ENCODE assay signal across 8 mouse cellular contexts in genomic region chr11:75630098-75630497, GRCm38 (mm10). TPM values are rescaled to one million over a fixed set of nuclear protein-coding genes. Genes with fewer than 3 reads are reported as not detected.
DNase-seq lines count a peak whose midpoint lies in the region; ATAC-seq and TF ChIP-seq lines count a peak whose summit lies in the region.

No protein-coding gene starts in this region.

- H3K4me1 ChIP-seq in embryonic facial prominence, embryonic 12.5 days = peaks cover 16% of the 10 kb centered on the region
- H3K4me1 ChIP-seq in intestine, embryonic 15.5 days (replicated peaks) = peaks cover 16% of the 10 kb centered on the region; the same call in 1 of the 2 replicates

- no peaks in the 10 kb centered on the region for H3K9me3 ChIP-seq in embryonic facial prominence, embryonic 12.5 days
- no peaks in the 10 kb centered on the region for H3K9me3 ChIP-seq in intestine, embryonic 15.5 days

- TF ChIP-seq CTCF in layer of hippocampus, adult 2 months (conservative IDR thresholded peaks at IDR 0.05) = no peak

- no peaks in the 10 kb centered on the region for H3K79me2 ChIP-seq in myocyte (ENCODE audit: control insufficient read depth, insufficient read depth)

- ATAC-seq in embryonic facial prominence, embryonic 12.5 days (ENCODE audit: insufficient number of reproducible peaks, insufficient read depth, low FRiP score, low TSS enrichment) = no peak
- no peak for ATAC-seq in intestine, embryonic 15.5 days

- H3K4me2 ChIP-seq in embryonic facial prominence, embryonic 12.5 days (replicated peaks) = peak overlapping the region; percentile 86
- peak overlapping the region; percentile 85 for H3K4me2 ChIP-seq in intestine, embryonic 15.5 days (replicated peaks)
- peak overlapping the region; percentile 96 for H3K4me2 ChIP-seq in myocyte (ENCODE audit: low read depth)

- peaks cover 25% of the 10 kb centered on the region for H3K36me3 ChIP-seq in embryonic facial prominence, embryonic 12.5 days
- peaks cover 17% of the 10 kb centered on the region; the same call in 1 of the 2 replicates for H3K36me3 ChIP-seq in intestine, embryonic 15.5 days
- H3K36me3 ChIP-seq in myocyte (ENCODE audit: control insufficient read depth, insufficient read depth) = peaks cover 13% of the 10 kb centered on the region

- H3K27ac ChIP-seq in layer of hippocampus, adult 2 months = peak overlapping the region; percentile 92
- H3K27ac ChIP-seq in embryonic facial prominence, embryonic 12.5 days = 0 out of 2 replicates have a peak overlapping the region, but pooled peaks have one; percentile 69
- no peak overlapping the region for H3K27ac ChIP-seq in intestine, embryonic 15.5 days

- no peak for TF ChIP-seq POLR2A in myocyte (IDR thresholded peaks at IDR 0.05; ENCODE audit: insufficient read length, low read depth)

- 14% methylated on average over 5 of the region's 5 CpGs for WGBS in embryonic facial prominence, embryonic 12.5 days
- WGBS in intestine, embryonic 15.5 days = 7% methylated on average over 5 of the region's 5 CpGs

- peak overlapping the region; percentile 69 for H3K9ac ChIP-seq in embryonic facial prominence, embryonic 12.5 days
- peak overlapping the region; percentile 61 for H3K9ac ChIP-seq in intestine, embryonic 15.5 days

- intact Hi-C loops in gastrocnemius, postnatal 36 days (cut with DNase I) = no loop called here

- DNase-seq in layer of hippocampus, adult 2 months (ENCODE audit: low spot score in 2 of 2) = no peak
- DNase-seq in layer of hippocampus, postnatal 14 days (ENCODE audit: low spot score in 2 of 2) = no peak
- no peak for DNase-seq in thymus, postnatal 0 days (ENCODE audit: low spot score)
- no peak for DNase-seq in gastrocnemius, postnatal 36 days
- DNase-seq in thymus, adult 18-20 months = no peak

- peak overlapping the region; percentile 69 for H3ac ChIP-seq in myocyte (ENCODE audit: control insufficient read depth, insufficient read length)

- no peaks in the 10 kb centered on the region for H3K27me3 ChIP-seq in embryonic facial prominence, embryonic 12.5 days
- no peaks in the 10 kb centered on the region for H3K27me3 ChIP-seq in intestine, embryonic 15.5 days (replicated peaks)
- no peaks in the 10 kb centered on the region for H3K27me3 ChIP-seq in myocyte (ENCODE audit: control insufficient read depth, insufficient read depth, insufficient read length)

- peak overlapping the region; percentile 94 for H3K4me3 ChIP-seq in layer of hippocampus, adult 2 months
- H3K4me3 ChIP-seq in embryonic facial prominence, embryonic 12.5 days = peak overlapping the region; percentile 62
- H3K4me3 ChIP-seq in intestine, embryonic 15.5 days (replicated peaks) = peak overlapping the region; percentile 75
- peak overlapping the region; percentile 76 for H3K4me3 ChIP-seq in myocyte

TF ChIP-seq in myocyte, 11 proteins besides CTCF, POLR2A, EP300 and RAD21:
- TF ChIP-seq E2F4 (IDR thresholded peaks at IDR 0.05; ENCODE audit: insufficient read depth) (no peak), MYOD1 (IDR thresholded peaks at IDR 0.05; ENCODE audit: control insufficient read depth in 1 of 3, insufficient read length in 2 of 3, low read depth in 2 of 3) (no peak), CEBPB (IDR thresholded peaks at IDR 0.05; ENCODE audit: insufficient read depth, poor library complexity, severe bottlenecking) (no peak)

RNA-seq across cellular contexts. Expression of gene Inpp5k, which starts 0.7 kb away (rescaled TPM):
- total RNA-seq in layer of hippocampus, adult 2 months (2021) = 10 to 100 TPM; 49.4 to 50.4 TPM
- 10 to 100 TPM; 49.7 to 58.8 TPM for total RNA-seq in layer of hippocampus, postnatal 14 days (2021)
- 19.8 and 20.8 TPM in 2 replicates for polyA plus RNA-seq in embryonic facial prominence, embryonic 12.5 days (2016; fragmentation: Nextera tagmentation; extraction: Ambion mirVana)
- polyA plus RNA-seq in intestine, embryonic 15.5 days (2015; fragmentation: Nextera tagmentation; extraction: Ambion mirVana) = 17.6 and 19.4 TPM in 2 replicates
- polyA plus RNA-seq in myocyte (2012; fragmentation: generic; extraction: Trizol) = 20.7 TPM
- 56.9 and 63.9 TPM in 2 replicates for polyA plus RNA-seq in thymus, postnatal 0 days (2015; fragmentation: Nextera tagmentation; extraction: Ambion mirVana)
- 10 to 100 TPM; 20.4 to 24.0 TPM for total RNA-seq in gastrocnemius, postnatal 36 days (2021)

RNA-seq across cellular contexts. Expression of gene Myo1c, which starts 20.2 kb away (rescaled TPM):
- 10 to 100 TPM; 16.5 to 19.9 TPM for total RNA-seq in layer of hippocampus, adult 2 months (2021)
- total RNA-seq in layer of hippocampus, postnatal 14 days (2021) = 10 to 100 TPM; 20.1 to 21.1 TPM
- 28.0 and 31.0 TPM in 2 replicates for polyA plus RNA-seq in embryonic facial prominence, embryonic 12.5 days (2016; fragmentation: Nextera tagmentation; extraction: Ambion mirVana)
- polyA plus RNA-seq in intestine, embryonic 15.5 days (2015; fragmentation: Nextera tagmentation; extraction: Ambion mirVana) = 48.6 and 50.0 TPM in 2 replicates
- polyA plus RNA-seq in myocyte (2012; fragmentation: generic; extraction: Trizol) = 177 TPM
- polyA plus RNA-seq in thymus, postnatal 0 days (2015; fragmentation: Nextera tagmentation; extraction: Ambion mirVana) = 16.1 and 19.0 TPM in 2 replicates
- 10 to 100 TPM; 37.4 to 41.5 TPM for total RNA-seq in gastrocnemius, postnatal 36 days (2021)

RNA-seq across cellular contexts. Expression of gene Pitpna, which starts 42.2 kb away (rescaled TPM):
- 100 to 1,000 TPM; 269 to 283 TPM for total RNA-seq in layer of hippocampus, adult 2 months (2021)
- total RNA-seq in layer of hippocampus, postnatal 14 days (2021) = 100 to 1,000 TPM; 312 to 321 TPM
- 96.0 TPM in 2 replicates for polyA plus RNA-seq in embryonic facial prominence, embryonic 12.5 days (2016; fragmentation: Nextera tagmentation; extraction: Ambion mirVana)
- polyA plus RNA-seq in intestine, embryonic 15.5 days (2015; fragmentation: Nextera tagmentation; extraction: Ambion mirVana) = 92.3 and 102 TPM in 2 replicates
- 125 TPM for polyA plus RNA-seq in myocyte (2012; fragmentation: generic; extraction: Trizol)
- polyA plus RNA-seq in thymus, postnatal 0 days (2015; fragmentation: Nextera tagmentation; extraction: Ambion mirVana) = 103 and 112 TPM in 2 replicates
- 100 to 1,000 TPM; 186 to 223 TPM for total RNA-seq in gastrocnemius, postnatal 36 days (2021)

RNA-seq across cellular contexts. Expression of gene Crk, which starts 49.0 kb away (rescaled TPM):
- total RNA-seq in layer of hippocampus, adult 2 months (2021) = 100 to 1,000 TPM; 123 to 136 TPM
- 100 to 1,000 TPM; 127 to 129 TPM for total RNA-seq in layer of hippocampus, postnatal 14 days (2021)
- polyA plus RNA-seq in embryonic facial prominence, embryonic 12.5 days (2016; fragmentation: Nextera tagmentation; extraction: Ambion mirVana) = 135 and 142 TPM in 2 replicates
- polyA plus RNA-seq in intestine, embryonic 15.5 days (2015; fragmentation: Nextera tagmentation; extraction: Ambion mirVana) = 105 and 109 TPM in 2 replicates
- polyA plus RNA-seq in myocyte (2012; fragmentation: generic; extraction: Trizol) = 34.5 TPM
- 58.0 and 64.6 TPM in 2 replicates for polyA plus RNA-seq in thymus, postnatal 0 days (2015; fragmentation: Nextera tagmentation; extraction: Ambion mirVana)
- 10 to 100 TPM; 38.5 to 44.0 TPM for total RNA-seq in gastrocnemius, postnatal 36 days (2021)
